Mouse (Mus musculus) testis, adult 2 months (tissue): ENCODE results near the gene Itm2b. TPM values are rescaled to one million over a fixed set of nuclear protein-coding genes. Genes with fewer than 3 reads are reported as not detected.
A peak's percentile ranks its signal among the peaks of the same experiment; 100 is the strongest.

Experiments used
- H3K27ac ChIP-seq: fragments of 200-500 bp; 2 replicates; pipeline ENCODE4 v1.5.1; 2012; ENCODE audit warnings: low read depth, low read length; ENCODE audit not compliant: control insufficient read depth, insufficient read depth
- H3K27me3 ChIP-seq: fragments of 200-500 bp; 2 replicates; pipeline ENCODE4 v1.6.1; 2012; ENCODE audit warnings: mild to moderate bottlenecking, low read length, moderate library complexity; ENCODE audit not compliant: control insufficient read depth, insufficient read depth
- H3K36me3 ChIP-seq: fragments of 200-500 bp; 2 replicates; pipeline ENCODE4 v1.6.1; 2012; ENCODE audit warnings: mild to moderate bottlenecking, low read length; ENCODE audit not compliant: control insufficient read depth, insufficient read depth
- H3K4me1 ChIP-seq: fragments of 200-500 bp; 2 replicates; pipeline ENCODE4 v1.6.1; 2012; ENCODE audit warnings: low read length; ENCODE audit not compliant: control insufficient read depth, insufficient read depth
- H3K4me3 ChIP-seq: fragments of 200-500 bp; 2 replicates; pipeline ENCODE4 v1.5.1; 2012; ENCODE audit warnings: low read depth, mild to moderate bottlenecking, low read length, moderate library complexity, mixed read lengths; ENCODE audit not compliant: control insufficient read depth
- CTCF ChIP-seq: fragments of 200-500 bp; IDR thresholded peaks from 2 replicates; pipeline ENCODE4 v1.5.1; 2012; ENCODE audit warnings: low read depth, mild to moderate bottlenecking, inconsistent platforms, low read length, moderate library complexity; ENCODE audit not compliant: control insufficient read depth, insufficient read depth, insufficient replicate concordance
- POLR2A ChIP-seq: fragments of 200-500 bp; IDR thresholded peaks from 2 replicates; pipeline ENCODE4 v1.6.1; 2012; ENCODE audit warnings: low read depth, mild to moderate bottlenecking, inconsistent platforms, low read length, moderate library complexity; ENCODE audit not compliant: control insufficient read depth
- polyA plus RNA-seq: library from polyadenylated mRNA; depleted of rRNA; stranded (reverse); fragments of >200 nt; gene quantifications from 2 replicates; pipeline ENCODE4 v1.2.3, GENCODE M21; 2012; rRNA removed

Gene Itm2b
- polyA plus RNA-seq = 330 and 494 TPM in 2 replicates

- peak within 1 kb of the TSS; percentile 73 for H3K27ac ChIP-seq
- H3K36me3 ChIP-seq = no peaks in the 10 kb centered on the region
- peak within 1 kb of the TSS; percentile 84 for H3K4me3 ChIP-seq
- H3K4me1 ChIP-seq = peaks cover 5% of the 10 kb centered on the region
- no peaks in the 10 kb centered on the region for H3K27me3 ChIP-seq
- no peak for TF ChIP-seq CTCF
- TF ChIP-seq POLR2A = peak; percentile 96
Measured at GRCm38 (mm10) chr14:73384913-73385719, at the start of gene Itm2b. Itm2b (minus strand) TSS chr14:73385289.

- Histone ChIP-seq H3K27me3 (no peaks in the 10 kb centered on the region), H3K36me3 (no peaks in the 10 kb centered on the region), H3K27ac (no peak overlapping the region), H3K4me1 (no peaks in the 10 kb centered on the region), H3K4me3 (no peak overlapping the region)
- TF ChIP-seq POLR2A (no peak), CTCF (no peak)
Measured at GRCm38 (mm10) chr14:73433487-73433886, 48.4 kb upstream of the Itm2b start.

- TF ChIP-seq CTCF = no peak
- TF ChIP-seq POLR2A = no peak
Measured at GRCm38 (mm10) chr14:73430571-73430970, 45.5 kb upstream of the Itm2b start.

DNA sequence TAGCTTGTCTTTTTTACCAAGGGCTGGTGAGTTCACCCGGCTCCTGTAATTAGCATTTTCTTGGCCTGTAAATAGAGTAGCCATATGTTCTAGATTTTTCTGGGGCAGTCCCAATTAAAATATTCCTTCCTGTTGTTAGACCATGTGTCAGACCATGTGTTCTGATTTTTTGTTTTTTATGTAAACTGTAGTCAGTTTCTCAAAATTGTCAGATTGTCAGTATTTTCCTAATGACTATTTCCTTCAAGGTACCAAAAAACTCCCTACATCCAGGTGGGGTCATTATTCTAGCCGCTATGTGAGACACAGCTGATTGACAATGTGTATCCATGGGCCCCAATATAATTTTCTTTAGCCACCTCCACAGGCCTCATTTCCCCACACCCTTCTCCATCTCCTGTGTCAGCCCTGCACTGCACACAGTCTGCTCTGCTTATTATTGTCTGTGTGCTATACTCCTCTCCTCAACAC is 40.5 kb upstream of the Itm2b start:
- no peak overlapping the region for H3K4me3 ChIP-seq
- no peaks in the 10 kb centered on the region for H3K4me1 ChIP-seq
- H3K36me3 ChIP-seq = no peaks in the 10 kb centered on the region
- H3K27me3 ChIP-seq = no peaks in the 10 kb centered on the region
- H3K27ac ChIP-seq = no peak overlapping the region
- TF ChIP-seq POLR2A (no peak), CTCF (no peak)

More at GRCm38 (mm10) chr14:73430571-73430970, 45.5 kb upstream of the Itm2b start:
- Histone ChIP-seq H3K27ac (no peak overlapping the region), H3K4me3 (no peak overlapping the region), H3K27me3 (no peaks in the 10 kb centered on the region), H3K36me3 (no peaks in the 10 kb centered on the region), H3K4me1 (no peaks in the 10 kb centered on the region)

- Histone ChIP-seq H3K36me3 (no peaks in the 10 kb centered on the region), H3K27me3 (no peaks in the 10 kb centered on the region), H3K27ac (no peak overlapping the region), H3K4me1 (no peaks in the 10 kb centered on the region), H3K4me3 (no peak overlapping the region)
- no peak for TF ChIP-seq CTCF
- no peak for TF ChIP-seq POLR2A
Measured at GRCm38 (mm10) chr14:73424961-73425360, 39.9 kb upstream of the Itm2b start.

DNA sequence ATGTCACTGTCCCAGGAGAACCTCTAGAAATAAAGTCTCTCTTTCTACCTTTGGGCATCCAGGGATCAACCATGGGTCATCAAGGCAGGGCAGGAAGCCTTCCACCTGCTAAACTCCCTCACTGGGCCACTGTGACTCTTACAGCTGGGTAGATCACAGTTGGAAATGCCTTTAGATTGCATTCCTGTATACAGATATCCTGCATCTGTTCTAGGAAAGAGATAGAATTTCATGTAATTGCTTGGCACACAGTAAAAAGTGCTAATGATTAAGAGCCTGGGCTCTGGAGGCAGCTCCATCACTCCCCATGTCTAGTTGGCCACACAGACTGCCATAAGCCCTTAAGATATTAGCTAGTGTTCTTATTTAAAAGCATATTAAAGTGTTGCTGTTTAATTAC is 38.5 kb upstream of the Itm2b start:
- H3K27ac ChIP-seq = no peak overlapping the region
- TF ChIP-seq POLR2A (no peak), CTCF (no peak)

GRCm38 (mm10) chr14:73422621-73423020 is 37.5 kb upstream of the Itm2b start:
- no peak overlapping the region for H3K27ac ChIP-seq

More for the DNA sequence above, 38.5 kb upstream of the Itm2b start:
- H3K27me3 ChIP-seq = no peaks in the 10 kb centered on the region
- no peak overlapping the region for H3K4me3 ChIP-seq
- no peaks in the 10 kb centered on the region for H3K4me1 ChIP-seq
- no peaks in the 10 kb centered on the region for H3K36me3 ChIP-seq

More at GRCm38 (mm10) chr14:73422621-73423020, 37.5 kb upstream of the Itm2b start:
- TF ChIP-seq POLR2A = no peak
- TF ChIP-seq CTCF = no peak
- H3K27me3 ChIP-seq = no peaks in the 10 kb centered on the region
- H3K4me1 ChIP-seq = no peaks in the 10 kb centered on the region
- H3K36me3 ChIP-seq = no peaks in the 10 kb centered on the region
- H3K4me3 ChIP-seq = no peak overlapping the region
